Mouse (Mus musculus) yolk sac, embryonic 10.5 days (tissue): ENCODE data around the gene Hamp.

Source experiments
- DNase-seq: peaks from one replicate; pipeline ENCODE4 v3.0.0-alpha.2; 2017; ENCODE audit warnings: low spot score

The Hamp gene

DNA sequence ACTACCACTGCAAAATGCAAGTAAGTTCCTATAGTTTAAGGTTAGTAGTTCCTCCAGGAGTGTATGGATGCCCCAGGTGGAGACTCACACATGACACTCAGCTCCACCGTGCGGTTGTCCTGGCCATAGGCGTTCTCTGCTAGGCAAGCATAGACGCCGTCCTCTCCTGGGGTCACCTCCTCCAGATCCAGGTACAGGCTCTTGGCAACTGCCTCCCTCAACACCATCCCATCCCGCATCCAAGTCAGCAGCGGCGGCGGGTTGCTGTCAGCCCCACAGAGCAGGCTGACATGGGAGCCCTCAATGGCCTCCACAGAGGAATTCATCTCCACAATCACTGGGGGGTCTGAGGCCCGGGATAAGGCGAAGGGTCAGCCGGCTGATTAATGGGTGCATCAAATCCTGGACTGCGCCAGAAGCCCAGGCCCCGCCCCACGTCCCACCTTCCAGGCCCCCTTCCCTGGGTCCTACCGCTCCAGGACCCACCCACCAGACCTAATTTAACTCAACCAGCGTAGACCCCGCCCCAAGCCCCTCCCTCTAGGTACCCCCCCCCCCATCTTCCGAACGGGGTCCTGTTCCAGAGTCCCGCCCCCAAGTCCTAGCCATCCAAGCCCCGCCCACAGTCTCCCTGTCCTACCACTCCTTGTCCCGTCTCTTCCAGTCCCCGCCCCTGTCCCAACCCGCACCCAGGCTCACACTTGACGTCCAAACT, 35.4 kb downstream of the Hamp start:
- DNase-seq, result peak; percentile 39

- no peak for DNase-seq
These were observed 39.8 kb downstream of the Hamp start for GRCm38 (mm10) chr7:30904042-30904441.

GRCm38 (mm10) chr7:30895217-30895616, 48.6 kb downstream of the Hamp start:
- DNase-seq, result peak; percentile 53

- no peak for DNase-seq
These were observed 51.3 kb downstream of the Hamp start for GRCm38 (mm10) chr7:30892515-30892914.
